Mouse (Mus musculus) urinary bladder, postnatal 36 days (tissue): Measurements from ENCODE around the gene Cd163l1.

Source experiments
- DNase-seq, 2 experiments: peaks; one replicate each; pipeline ENCODE4 v3.0.0; 2022; ENCODE audit warnings: low spot score in 2 of 2, mixed read lengths in 1 of 2

Gene Cd163l1

GRCm38 (mm10) chr7:140220375-140220774 is 2.3 kb downstream of the Cd163l1 start:
- no peak for DNase-seq

GRCm38 (mm10) chr7:140224209-140224608 is 6.1 kb downstream of the Cd163l1 start:
- no peak for DNase-seq

- DNase-seq: peak in 1 of 2 experiments; percentile 23
Observed at GRCm38 (mm10) chr7:140228476-140228875, 10.4 kb downstream of the Cd163l1 start.

GRCm38 (mm10) chr7:140231026-140231425 is 13.0 kb downstream of the Cd163l1 start:
- DNase-seq: no peak

- DNase-seq: no peak
Observed at GRCm38 (mm10) chr7:140233696-140234095, 15.6 kb downstream of the Cd163l1 start.

GRCm38 (mm10) chr7:140247216-140247615 is 29.1 kb downstream of the Cd163l1 start, which contains the start of gene 5830411N06Rik:
TSS of gene 5830411N06Rik (plus strand) at chr7:140247284.
- no peak for DNase-seq

GRCm38 (mm10) chr7:140253780-140254299 is 35.8 kb downstream of the Cd163l1 start:
- no peak for DNase-seq
